ENCODE assay signal across 8 mouse cellular contexts in the genomic region with DNA sequence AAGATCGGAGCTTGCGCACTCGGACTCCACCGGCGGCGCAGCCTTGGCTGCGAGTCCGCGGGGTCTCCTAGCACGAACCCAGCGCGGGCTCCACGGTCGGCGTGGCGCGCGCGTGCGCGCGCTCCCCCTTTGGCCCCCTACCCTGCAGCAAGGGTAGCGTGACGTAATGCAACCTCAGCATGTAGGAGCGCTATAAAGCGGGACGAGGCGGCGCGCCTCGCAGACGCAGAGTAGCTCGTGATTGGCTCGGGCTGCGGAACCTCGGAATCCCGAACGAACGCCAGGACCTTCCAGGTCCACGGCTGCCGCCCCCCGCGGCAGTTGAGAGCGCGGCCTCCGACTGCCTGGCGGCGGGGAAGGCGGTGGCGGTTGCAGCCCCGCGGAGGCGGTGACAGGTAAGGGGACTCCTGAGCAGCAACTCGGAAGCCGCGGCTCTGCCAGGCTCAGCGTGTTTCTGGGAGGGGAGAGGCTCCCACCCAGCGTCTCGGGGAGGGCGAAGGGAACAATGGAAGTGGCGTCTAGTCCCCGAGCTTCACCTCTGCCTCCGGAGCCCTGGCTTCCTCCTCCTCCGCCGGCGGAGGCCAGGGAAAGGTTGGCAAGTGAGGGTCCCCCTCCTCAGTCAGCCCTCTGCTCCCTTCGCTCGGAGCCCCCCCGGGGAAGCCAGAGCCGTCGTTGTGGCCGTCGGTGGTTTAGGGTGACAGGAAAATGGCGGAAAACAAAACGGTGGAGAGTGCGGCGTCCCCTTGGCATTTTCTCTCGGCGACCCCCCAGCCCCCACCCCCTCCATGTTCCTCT. TPM values are rescaled to one million over a fixed set of nuclear protein-coding genes. Genes with fewer than 3 reads are reported as not detected.
A peak's percentile ranks its signal among the peaks of the same experiment; 100 is the strongest.
DNase-seq lines count a peak whose midpoint lies in the region; ATAC-seq and TF ChIP-seq lines count a peak whose summit lies in the region.

A gene (plus strand): TSS at position 16 of the 795 bp plus-strand sequence.

- no peaks in the 10 kb centered on the region for H3K36me3 ChIP-seq in intestine, postnatal 0 days (ENCODE audit: control insufficient read depth, insufficient read depth)
- no peaks in the 10 kb centered on the region for H3K36me3 ChIP-seq in midbrain, embryonic 11.5 days (ENCODE audit: control insufficient read depth, insufficient read depth, low read length)
- no peaks in the 10 kb centered on the region for H3K36me3 ChIP-seq in stomach, embryonic 15.5 days

- H3K9ac ChIP-seq in intestine, postnatal 0 days (ENCODE audit: low read depth, low read length): peak within 1 kb of the TSS; percentile 54
- H3K9ac ChIP-seq in midbrain, embryonic 11.5 days (ENCODE audit: low read length): peak within 1 kb of the TSS; percentile 78
- H3K9ac ChIP-seq in stomach, embryonic 15.5 days: peak within 1 kb of the TSS; percentile 44

- H3K4me1 ChIP-seq in intestine, postnatal 0 days (replicated peaks; ENCODE audit: control insufficient read depth, insufficient read depth, low read length): no peaks in the 10 kb centered on the region
- H3K4me1 ChIP-seq in midbrain, embryonic 11.5 days (ENCODE audit: control insufficient read depth, insufficient read depth, low read length): no peaks in the 10 kb centered on the region
- no peaks in the 10 kb centered on the region for H3K4me1 ChIP-seq in stomach, embryonic 15.5 days

- peak within 1 kb of the TSS; percentile 75 for H3K4me2 ChIP-seq in intestine, postnatal 0 days (replicated peaks; ENCODE audit: low read depth)
- peak within 1 kb of the TSS; percentile 42 for H3K4me2 ChIP-seq in midbrain, embryonic 11.5 days
- peak within 1 kb of the TSS; percentile 50 for H3K4me2 ChIP-seq in stomach, embryonic 15.5 days

- peak within 1 kb of the TSS; percentile 54; the same call in 1 of the 2 replicates for H3K27ac ChIP-seq in intestine, postnatal 0 days (ENCODE audit: low read depth, low read length)
- peak within 1 kb of the TSS; percentile 71 for H3K27ac ChIP-seq in midbrain, embryonic 11.5 days (ENCODE audit: low read depth, low read length)
- peak within 1 kb of the TSS; percentile 70 for H3K27ac ChIP-seq in stomach, embryonic 15.5 days

- peak; percentile 89 for ATAC-seq in granulocyte monocyte progenitor cell, adult 5-6 weeks (replicated peaks; ENCODE audit: poor library complexity, severe bottlenecking)
- ATAC-seq in intestine, postnatal 0 days: peak; percentile 89
- peak; percentile 98 for ATAC-seq in midbrain, embryonic 11.5 days (ENCODE audit: low FRiP score)
- peak; percentile 97 for ATAC-seq in stomach, embryonic 15.5 days (ENCODE audit: insufficient read depth, low FRiP score, low read depth)

- intact Hi-C loops in left cerebral cortex, postnatal 4 days (cut with DNase I): no loop called here

- no peaks in the 10 kb centered on the region for H3K9me3 ChIP-seq in intestine, postnatal 0 days (ENCODE audit: control insufficient read depth)
- H3K9me3 ChIP-seq in midbrain, embryonic 11.5 days (ENCODE audit: control insufficient read depth, low read length): no peaks in the 10 kb centered on the region
- no peaks in the 10 kb centered on the region for H3K9me3 ChIP-seq in stomach, embryonic 15.5 days

- WGBS in intestine, postnatal 0 days: 25% methylated on average over 69 of the region's 79 CpGs
- 12% methylated on average over 64 of the region's 79 CpGs for WGBS in midbrain, embryonic 11.5 days
- 13% methylated on average over 62 of the region's 79 CpGs for WGBS in stomach, embryonic 15.5 days

- no peaks in the 10 kb centered on the region for H3K27me3 ChIP-seq in intestine, postnatal 0 days (replicated peaks; ENCODE audit: control insufficient read depth, insufficient read depth, low read length)
- no peaks in the 10 kb centered on the region for H3K27me3 ChIP-seq in midbrain, embryonic 11.5 days (ENCODE audit: control insufficient read depth, insufficient read depth, low read length)
- H3K27me3 ChIP-seq in stomach, embryonic 15.5 days (replicated peaks): no peaks in the 10 kb centered on the region

- peak within 1 kb of the TSS; percentile 60 for H3K4me3 ChIP-seq in intestine, postnatal 0 days (ENCODE audit: low read depth, low read length)
- peak within 1 kb of the TSS; percentile 57 for H3K4me3 ChIP-seq in midbrain, embryonic 11.5 days (ENCODE audit: low read depth, low read length)
- H3K4me3 ChIP-seq in stomach, embryonic 15.5 days (replicated peaks): peak within 1 kb of the TSS; percentile 58

- peak; percentile 9 to 18 for DNase-seq in adrenal gland, postnatal 36 days
- DNase-seq in cerebellum, postnatal 4 days (ENCODE audit: low spot score in 2 of 2): peak; percentile 23 to 74
- peak; percentile 83 for DNase-seq in left cerebral cortex, postnatal 4 days
- DNase-seq in midbrain, embryonic 11.5 days (ENCODE audit: low spot score, missing footprints): peak; percentile 96
- DNase-seq in adipocyte (ENCODE audit: low spot score): no peak

- TF ChIP-seq CTCF in intestine, postnatal 0 days (IDR thresholded peaks at IDR 0.05; ENCODE audit: low read depth): 0 out of 2 replicates have a peak, but pooled peaks have one; percentile 6

RNA-seq across cellular contexts. Expression of the gene that starts here (rescaled TPM):
- total RNA-seq in adrenal gland, postnatal 36 days (2021): under 1 TPM; 0.30 to 0.56 TPM
- total RNA-seq in granulocyte monocyte progenitor cell, adult 5-6 weeks (2014; fragmentation: Nextera tagmentation): 0.30 TPM in 1 of 2 replicates, not detected in the other
- 0.90 TPM in 1 of 2 replicates, not detected in the other for total RNA-seq in granulocyte monocyte progenitor cell, adult 5-6 weeks (2017)
- polyA plus RNA-seq in intestine, postnatal 0 days (2015; fragmentation: Nextera tagmentation; extraction: Ambion mirVana): 2.7 and 3.7 TPM in 2 replicates
- 10 to 100 TPM; 32.2 to 35.6 TPM for total RNA-seq in left cerebral cortex, postnatal 4 days (2021)
- polyA plus RNA-seq in midbrain, embryonic 11.5 days (2014; fragmentation: Nextera tagmentation; extraction: Ambion mirVana): 24.3 and 25.1 TPM in 2 replicates
- 8.6 and 9.6 TPM in 2 replicates for polyA plus RNA-seq in stomach, embryonic 15.5 days (2015; fragmentation: Nextera tagmentation; extraction: Ambion mirVana)

Comparison
In these comparisons a context has a peak if more than half of its experiments do, and no peak if none do; other contexts are left out.
1. RNA of the gene that starts here (total RNA-seq): 32.2 to 35.6 TPM in left cerebral cortex, postnatal 4 days; 0.30 to 0.56 TPM in adrenal gland, postnatal 36 days and 0.30 to 0.90 TPM in granulocyte monocyte progenitor cell, adult 5-6 weeks; every median in the first group is over 10 times any median in the second.
2. Peak in DNase-seq in adrenal gland, postnatal 36 days; RNA of the gene not detected or under 1 TPM.
3. Peak in ATAC-seq in granulocyte monocyte progenitor cell, adult 5-6 weeks; RNA of the gene not detected or under 1 TPM.
4. Peak in every context shown above with its lines, with median percentiles within 50 percentile points of each other: ATAC-seq, H3K27ac ChIP-seq, H3K4me2 ChIP-seq, H3K4me3 ChIP-seq and H3K9ac ChIP-seq.